Mouse (Mus musculus): Measurements from ENCODE around the gene Lrp2. TPM values are rescaled to one million over a fixed set of nuclear protein-coding genes. Genes with fewer than 3 reads are reported as not detected.
A peak's percentile ranks its signal among the peaks of the same experiment; 100 is the strongest.

Gene Lrp2
- total and polyA plus RNA-seq, 3 experiments = 0.31 to 1.2 (median 0.84) TPM

GRCm38 (mm10) chr2:69395597-69396248 lies 190.1 kb downstream of the Lrp2 start:
- intact Hi-C loops (cut with DNase I) = no loop called here
- Histone ChIP-seq H3K4me3 (no peak overlapping the region), H3K36me3 (ENCODE audit: control insufficient read depth, insufficient read depth, low read length) (no peaks in the 10 kb centered on the region), H3K27me3 (ENCODE audit: control insufficient read depth, insufficient read depth, low read length) (no peaks in the 10 kb centered on the region), H3K27ac (no peak overlapping the region), H3K9ac (ENCODE audit: low read depth, low read length) (no peak overlapping the region), H3K4me1 (ENCODE audit: control insufficient read depth, insufficient read depth, low read length) (no peaks in the 10 kb centered on the region), H3K79me2 (replicated peaks; ENCODE audit: control insufficient read depth, insufficient read depth, low read length) (no peaks in the 10 kb centered on the region)
- 74% methylated on average over 9 of the region's 9 CpGs for WGBS
- DNase-seq = no peak
- TF ChIP-seq EP300 (IDR thresholded peaks at IDR 0.05; ENCODE audit: insufficient read depth, low read depth, low read length) (no peak), CTCF (IDR thresholded peaks at IDR 0.05) (no peak), POLR2A (IDR thresholded peaks at IDR 0.05; ENCODE audit: insufficient read depth, low read depth, low read length) (no peak)

GRCm38 (mm10) chr2:69393947-69394346 lies 191.9 kb downstream of the Lrp2 start:
- TF ChIP-seq EP300 (IDR thresholded peaks at IDR 0.05; ENCODE audit: insufficient read depth, low read depth, low read length) (no peak), CTCF (IDR thresholded peaks at IDR 0.05) (no peak), POLR2A (IDR thresholded peaks at IDR 0.05; ENCODE audit: insufficient read depth, low read depth, low read length) (no peak)
- no peaks in the 10 kb centered on the region for H3K4me1 ChIP-seq (ENCODE audit: control insufficient read depth, insufficient read depth, low read length)
- no peak for DNase-seq
- H3K27me3 ChIP-seq (ENCODE audit: control insufficient read depth, insufficient read depth, low read length) = no peaks in the 10 kb centered on the region
- H3K9ac ChIP-seq (ENCODE audit: low read depth, low read length) = no peak overlapping the region
- no peak overlapping the region for H3K27ac ChIP-seq
- H3K36me3 ChIP-seq (ENCODE audit: control insufficient read depth, insufficient read depth, low read length) = no peaks in the 10 kb centered on the region
- no peaks in the 10 kb centered on the region for H3K79me2 ChIP-seq (replicated peaks; ENCODE audit: control insufficient read depth, insufficient read depth, low read length)
- H3K4me3 ChIP-seq = no peak overlapping the region
- 83% methylated on average over 2 of the region's 2 CpGs for WGBS
- intact Hi-C loops (cut with DNase I) = no loop called here

GRCm38 (mm10) chr2:69386118-69386871 lies 199.6 kb downstream of the Lrp2 start:
- Histone ChIP-seq H3K36me3 (ENCODE audit: control insufficient read depth, insufficient read depth, low read length) (no peaks in the 10 kb centered on the region), H3K4me1 (ENCODE audit: control insufficient read depth, insufficient read depth, low read length) (no peaks in the 10 kb centered on the region), H3K9ac (ENCODE audit: low read depth, low read length) (no peak overlapping the region), H3K27me3 (ENCODE audit: control insufficient read depth, insufficient read depth, low read length) (no peaks in the 10 kb centered on the region), H3K4me3 (no peak overlapping the region), H3K79me2 (replicated peaks; ENCODE audit: control insufficient read depth, insufficient read depth, low read length) (no peaks in the 10 kb centered on the region), H3K27ac (no peak overlapping the region)
- no peak for DNase-seq
- intact Hi-C loops (cut with DNase I) = no loop called here
- 51% methylated on average over 3 of the region's 3 CpGs for WGBS
- no peak for TF ChIP-seq POLR2A (IDR thresholded peaks at IDR 0.05; ENCODE audit: insufficient read depth, low read depth, low read length)
- TF ChIP-seq CTCF (IDR thresholded peaks at IDR 0.05) = no peak
- no peak for TF ChIP-seq EP300 (IDR thresholded peaks at IDR 0.05; ENCODE audit: insufficient read depth, low read depth, low read length)

GRCm38 (mm10) chr2:69382838-69383237 lies 203.0 kb downstream of the Lrp2 start:
- TF ChIP-seq POLR2A (IDR thresholded peaks at IDR 0.05; ENCODE audit: insufficient read depth, low read depth, low read length) (no peak), EP300 (IDR thresholded peaks at IDR 0.05; ENCODE audit: insufficient read depth, low read depth, low read length) (no peak), CTCF (IDR thresholded peaks at IDR 0.05) (no peak)
- H3K4me3 ChIP-seq = no peak overlapping the region
- no peaks in the 10 kb centered on the region for H3K27me3 ChIP-seq (ENCODE audit: control insufficient read depth, insufficient read depth, low read length)
- H3K9ac ChIP-seq (ENCODE audit: low read depth, low read length) = no peak overlapping the region
- intact Hi-C loops (cut with DNase I) = no loop called here
- no peaks in the 10 kb centered on the region for H3K4me1 ChIP-seq (ENCODE audit: control insufficient read depth, insufficient read depth, low read length)
- DNase-seq = no peak
- H3K79me2 ChIP-seq (replicated peaks; ENCODE audit: control insufficient read depth, insufficient read depth, low read length) = no peaks in the 10 kb centered on the region
- WGBS = 84% methylated on average over 5 of the region's 5 CpGs
- no peak overlapping the region for H3K27ac ChIP-seq
- no peaks in the 10 kb centered on the region for H3K36me3 ChIP-seq (ENCODE audit: control insufficient read depth, insufficient read depth, low read length)

- DNase-seq = no peak
- H3K9ac ChIP-seq (ENCODE audit: low read depth, low read length) = no peak overlapping the region
- H3K27ac ChIP-seq = no peak overlapping the region
- TF ChIP-seq POLR2A (IDR thresholded peaks at IDR 0.05; ENCODE audit: insufficient read depth, low read depth, low read length) = no peak
- 0 out of 2 replicates have a peak, but pooled peaks have one; percentile 16 for TF ChIP-seq CTCF (IDR thresholded peaks at IDR 0.05)
- no peaks in the 10 kb centered on the region for H3K36me3 ChIP-seq (ENCODE audit: control insufficient read depth, insufficient read depth, low read length)
- H3K4me3 ChIP-seq = no peak overlapping the region
- H3K27me3 ChIP-seq (ENCODE audit: control insufficient read depth, insufficient read depth, low read length) = no peaks in the 10 kb centered on the region
- no peaks in the 10 kb centered on the region for H3K4me1 ChIP-seq (ENCODE audit: control insufficient read depth, insufficient read depth, low read length)
- H3K79me2 ChIP-seq (replicated peaks; ENCODE audit: control insufficient read depth, insufficient read depth, low read length) = no peaks in the 10 kb centered on the region
- WGBS = 35% methylated on average over 8 of the region's 8 CpGs
- intact Hi-C loops (cut with DNase I) = no loop called here
Measured at GRCm38 (mm10) chr2:69381740-69382139, 204.1 kb downstream of the Lrp2 start.

- peak in 1 of 2 experiments; percentile 18 for DNase-seq
- H3K27me3 ChIP-seq (ENCODE audit: control insufficient read depth, insufficient read depth, low read length) = no peaks in the 10 kb centered on the region
- no peak within 1 kb of the TSS for H3K4me3 ChIP-seq
- intact Hi-C loops (cut with DNase I) = no loop called here
- no peaks in the 10 kb centered on the region for H3K36me3 ChIP-seq (ENCODE audit: control insufficient read depth, insufficient read depth, low read length)
- no peaks in the 10 kb centered on the region for H3K4me1 ChIP-seq (ENCODE audit: control insufficient read depth, insufficient read depth, low read length)
- H3K79me2 ChIP-seq (replicated peaks; ENCODE audit: control insufficient read depth, insufficient read depth, low read length) = no peaks in the 10 kb centered on the region
- no peak within 1 kb of the TSS for H3K27ac ChIP-seq
- 35% methylated on average over 13 of the region's 13 CpGs for WGBS
- no peak for TF ChIP-seq CTCF (IDR thresholded peaks at IDR 0.05)
- no peak for TF ChIP-seq POLR2A (IDR thresholded peaks at IDR 0.05; ENCODE audit: insufficient read depth, low read depth, low read length)
- no peak for TF ChIP-seq EP300 (IDR thresholded peaks at IDR 0.05; ENCODE audit: insufficient read depth, low read depth, low read length)
- H3K9ac ChIP-seq (ENCODE audit: low read depth, low read length) = no peak within 1 kb of the TSS
Measured at GRCm38 (mm10) chr2:69380281-69380680, 205.6 kb downstream of the Lrp2 start, which contains the start of gene Dhrs9. Gene Dhrs9 (plus strand): TSS chr2:69380445.

Data from heart, adult 2 months (tissue).